Mouse (Mus musculus) neural tube, embryonic 11.5 days (tissue): ENCODE results near the gene Parp2. TPM values are rescaled to one million over a fixed set of nuclear protein-coding genes. Genes with fewer than 3 reads are reported as not detected.

ENCODE experiments used
- polyA plus RNA-seq: library from polyadenylated mRNA; unstranded; fragments of >200 nt; fragmentation: Nextera tagmentation; extraction: Ambion mirVana; gene quantifications from 2 replicates; pipeline ENCODE4 v1.2.1, GENCODE M21; 2014

The Parp2 gene
- polyA plus RNA-seq, 1 experiment from 2014 or later: 65.2 TPM

Other genes with a start within 250 kb of the Parp2 start
- gene Olfr744, start 193.0 kb upstream of the Parp2 start, polyA plus RNA-seq: not detected in 2 replicates
- gene Olfr745, start 168.5 kb upstream of the Parp2 start, polyA plus RNA-seq: not detected in 2 replicates
- not detected in 2 replicates for gene Olfr746, start 160.8 kb upstream of the Parp2 start, polyA plus RNA-seq
- gene Olfr747, start 114.6 kb upstream of the Parp2 start, polyA plus RNA-seq: not detected in 2 replicates
- gene Olfr748, start 100.5 kb upstream of the Parp2 start, polyA plus RNA-seq: not detected in 2 replicates
- not detected in 2 replicates for gene Olfr749, start 62.7 kb upstream of the Parp2 start, polyA plus RNA-seq
- gene Ttc5, start 22.3 kb upstream of the Parp2 start, polyA plus RNA-seq: 100 and 103 TPM in 2 replicates
- gene Ccnb1ip1, start 109 bp upstream of the Parp2 start, polyA plus RNA-seq: not detected in 2 replicates
- gene Tep1, start 62.7 kb downstream of the Parp2 start, polyA plus RNA-seq: 4.9 TPM in 2 replicates
- gene Klhl33, start 89.7 kb downstream of the Parp2 start, polyA plus RNA-seq: 0.17 and 0.28 TPM in 2 replicates
- 164 and 172 TPM in 2 replicates for gene Osgep, start 117.1 kb downstream of the Parp2 start, polyA plus RNA-seq
- 330 and 340 TPM in 2 replicates for gene Apex1, start 117.1 kb downstream of the Parp2 start, polyA plus RNA-seq
- 59.4 and 68.4 TPM in 2 replicates for gene Pip4p1, start 123.0 kb downstream of the Parp2 start, polyA plus RNA-seq
- 55.9 and 56.5 TPM in 2 replicates for gene Pnp, start 123.2 kb downstream of the Parp2 start, polyA plus RNA-seq
- gene Gm49342, start 136.7 kb downstream of the Parp2 start, polyA plus RNA-seq: not detected in 2 replicates
- 0.30 and 0.68 TPM in 2 replicates for gene Pnp2, start 148.2 kb downstream of the Parp2 start, polyA plus RNA-seq
- gene Rnase10, start 199.9 kb downstream of the Parp2 start, polyA plus RNA-seq: not detected in 2 replicates
- not detected in 2 replicates for gene Rnase9, start 234.0 kb downstream of the Parp2 start, polyA plus RNA-seq
- not detected in 2 replicates for gene Rnase11, start 242.3 kb downstream of the Parp2 start, polyA plus RNA-seq
- gene Rnase12, start 249.8 kb downstream of the Parp2 start, polyA plus RNA-seq: not detected in 2 replicates